Mouse (Mus musculus) heart, postnatal 0 days (tissue): ENCODE measurements at regions not wholly inside any gene's neighbourhood (a gene's known extent, or its start where the extent isn't known, plus 50 kb on each side); places are given as distances from the start of the nearest gene placed in this dataset.

Experiments used
- ATAC-seq: fragments of 200-750 bp; cut with Nextera tagmentation; 2 replicates; pipeline ENCODE4 v1.8.0; 2017; ENCODE audit warnings: low read depth, moderate number of reproducible peaks, moderate library complexity; ENCODE audit not compliant: insufficient read depth
- DNase-seq: peaks from one replicate; pipeline ENCODE4 v3.0.0-alpha.2; 2016; ENCODE audit warnings: low spot score
- H3K27ac ChIP-seq: fragments of 300-500 bp; sonication (generic); 2 replicates; pipeline ENCODE4 v1.5.1; 2014; ENCODE audit warnings: low read depth, mild to moderate bottlenecking
- H3K27me3 ChIP-seq: fragments of 300-500 bp; sonication (generic); 2 replicates; pipeline ENCODE4 v1.6.1; 2014; ENCODE audit warnings: low read length, mixed read lengths; ENCODE audit not compliant: control insufficient read depth, insufficient read depth
- H3K36me3 ChIP-seq: fragments of 300-500 bp; sonication (generic); replicated peaks from 2 replicates; pipeline ENCODE4 v1.6.1; 2014; ENCODE audit warnings: low read length, mixed read lengths; ENCODE audit not compliant: control insufficient read depth, insufficient read depth
- H3K4me1 ChIP-seq: fragments of 300-500 bp; sonication (generic); 2 replicates; pipeline ENCODE4 v1.6.1; 2014; ENCODE audit warnings: antibody characterized with exemption; ENCODE audit not compliant: control insufficient read depth, insufficient read depth
- H3K4me2 ChIP-seq: fragments of 300-500 bp; sonication (generic); 2 replicates; pipeline ENCODE4 v1.6.1; 2014; ENCODE audit warnings: low read depth, mild to moderate bottlenecking, low read length, moderate library complexity
- H3K4me3 ChIP-seq: fragments of 300-500 bp; sonication (generic); 2 replicates; pipeline ENCODE4 v1.5.1; 2014; ENCODE audit warnings: low read depth, low read length
- H3K9ac ChIP-seq: fragments of 300-500 bp; sonication (generic); replicated peaks from 2 replicates; pipeline ENCODE4 v1.6.1; 2014; ENCODE audit warnings: low read depth, low read length, mixed read lengths
- H3K9me3 ChIP-seq: fragments of 300-500 bp; sonication (generic); replicated peaks from 2 replicates; pipeline ENCODE4 v1.6.1; 2016; ENCODE audit warnings: low read length; ENCODE audit not compliant: control insufficient read depth
- CTCF ChIP-seq: IDR thresholded peaks from 2 replicates; pipeline ENCODE4 v1.5.1; 2016; ENCODE audit warnings: antibody characterized with exemption, control low read depth, low read depth
- EP300 ChIP-seq: IDR thresholded peaks from 2 replicates; pipeline ENCODE4 v1.6.1; 2016; ENCODE audit warnings: antibody characterized with exemption, low read depth
- WGBS: fragments of 180-500 bp; shearing (Covaris S2); extraction: QIAGEN DNeasy Blood & Tissue Kit; methylation state at CpG from one replicate; pipeline ENCODE4 v1.1.7; 2014; 5-methylcytosine and 5-hydroxymethylcytosine counted together

- WGBS, result 28% methylated on average over 29 of the region's 29 CpGs
- Histone ChIP-seq H3K36me3 (no peaks in the 10 kb centered on the region), H3K4me2 (peak overlapping the region; percentile 57), H3K9ac (peak overlapping the region; percentile 47; the same call in 1 of the 2 replicates), H3K9me3 (no peaks in the 10 kb centered on the region), H3K27ac (no peak overlapping the region), H3K4me1 (no peaks in the 10 kb centered on the region), H3K4me3 (peak overlapping the region; percentile 47), H3K27me3 (0 out of 2 replicates have a peak, but pooled peaks cover 5% of the 10 kb centered on the region)
- TF ChIP-seq CTCF (peak; percentile 76), EP300 (no peak)
- DNase-seq (peak; percentile 58), ATAC-seq (no peak)
Observed at GRCm38 (mm10) chr2:10825278-10826133, 346.4 kb upstream of the Prkcq start.

DNA sequence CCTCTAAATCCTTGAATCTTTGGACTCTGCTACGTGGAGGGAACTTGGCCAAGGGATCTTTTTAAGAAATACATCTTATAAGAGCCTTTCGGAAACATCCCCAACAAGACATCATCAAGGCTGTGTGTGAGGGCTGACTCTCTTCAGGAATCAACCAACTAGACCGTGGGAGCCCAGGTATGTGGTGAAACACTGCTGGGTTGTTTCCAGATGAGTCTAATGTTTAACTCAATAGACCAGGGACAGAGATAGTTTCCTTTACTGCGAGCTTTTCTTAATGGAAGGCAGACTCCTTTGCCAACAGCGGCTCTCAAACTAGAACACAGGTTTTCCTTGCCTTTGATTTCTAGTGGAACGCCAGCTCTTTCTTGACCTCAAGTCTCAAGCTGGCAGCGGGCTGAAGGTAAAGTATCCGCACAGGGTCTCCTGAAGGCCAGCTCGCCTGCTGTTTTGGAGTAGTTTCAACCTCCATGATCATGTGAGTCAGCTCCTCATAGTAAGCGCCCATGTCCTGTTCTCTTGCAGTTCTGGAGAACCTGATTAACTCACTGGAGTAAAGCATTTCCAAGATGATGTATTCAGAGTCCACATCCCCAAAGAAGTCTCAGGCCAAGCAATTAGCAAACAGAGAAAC lies 345.7 kb upstream of the Prkcq start:
- Histone ChIP-seq H3K4me2 (peak overlapping the region; percentile 57), H3K4me3 (peak overlapping the region; percentile 47), H3K36me3 (no peaks in the 10 kb centered on the region), H3K4me1 (no peaks in the 10 kb centered on the region), H3K27ac (no peak overlapping the region), H3K9me3 (no peaks in the 10 kb centered on the region), H3K9ac (peak overlapping the region; percentile 47; the same call in 1 of the 2 replicates), H3K27me3 (0 out of 2 replicates have a peak, but pooled peaks cover 5% of the 10 kb centered on the region)
- 73% methylated on average over 10 of the region's 10 CpGs for WGBS
- ATAC-seq, result no peak
- no peak for DNase-seq
- TF ChIP-seq EP300 (no peak), CTCF (no peak)

DNA sequence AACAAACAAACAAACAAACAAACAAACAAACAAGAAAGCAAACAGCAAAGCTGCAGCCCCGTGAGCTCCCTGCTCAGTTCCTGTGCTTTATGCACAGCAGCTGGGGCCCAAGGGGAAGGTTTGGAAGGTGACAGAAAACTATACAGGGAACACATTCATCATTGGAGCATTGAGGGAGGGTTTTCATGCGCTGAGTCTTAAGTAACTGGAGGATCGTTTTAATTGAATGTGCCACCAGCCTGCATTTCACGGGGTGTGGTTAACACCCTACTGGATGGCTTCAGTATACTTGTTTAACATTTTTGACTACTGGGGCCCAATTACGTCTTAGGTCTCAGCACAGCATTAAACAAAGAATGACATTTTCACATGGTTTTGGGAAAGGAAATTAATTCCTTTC lies 331.9 kb upstream of the Prkcq start:
- H3K36me3 ChIP-seq, result no peaks in the 10 kb centered on the region
- 0 out of 2 replicates have a peak, but pooled peaks cover 9% of the 10 kb centered on the region for H3K9me3 ChIP-seq
- H3K9ac ChIP-seq, result no peak overlapping the region
- no peak overlapping the region for H3K27ac ChIP-seq
- H3K4me1 ChIP-seq, result no peaks in the 10 kb centered on the region
- WGBS, result 73% methylated on average over 5 of the region's 5 CpGs
- no peak overlapping the region for H3K4me2 ChIP-seq
- TF ChIP-seq EP300 (no peak), CTCF (no peak)
- ATAC-seq (no peak), DNase-seq (no peak)
- H3K27me3 ChIP-seq, result no peaks in the 10 kb centered on the region
- no peak overlapping the region for H3K4me3 ChIP-seq

DNA sequence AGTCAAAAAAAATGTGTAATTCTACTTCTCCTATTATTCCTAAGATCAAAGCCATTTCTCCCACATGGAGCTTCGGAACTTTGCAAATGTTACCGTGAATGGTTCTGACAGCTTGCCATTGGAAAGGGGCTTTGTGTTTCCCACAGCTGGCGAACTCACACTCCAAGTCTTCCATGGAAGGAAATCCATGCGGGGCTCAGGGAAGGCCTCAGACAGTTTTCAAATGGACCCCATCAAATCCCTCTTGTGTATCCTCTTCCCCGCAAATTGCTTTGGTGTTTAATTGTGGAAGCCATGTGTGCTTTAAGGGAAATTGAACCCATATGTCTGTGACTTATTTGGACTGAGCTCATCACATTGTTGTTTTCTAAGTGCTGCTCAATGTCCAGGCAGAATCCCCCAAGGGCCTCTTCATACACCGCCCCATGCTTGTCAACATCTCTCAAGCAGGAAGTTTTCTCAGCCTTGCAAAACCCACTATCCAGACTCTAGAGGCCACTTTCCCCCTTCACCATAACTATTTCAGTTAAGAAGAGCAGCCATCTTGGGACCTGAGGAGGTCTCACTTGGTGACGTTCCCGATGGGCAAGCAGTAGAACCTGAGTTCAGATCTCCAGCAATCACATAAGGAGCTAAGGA lies 310.1 kb upstream of the Prkcq start:
- no peak overlapping the region for H3K27ac ChIP-seq
- H3K27me3 ChIP-seq, result no peaks in the 10 kb centered on the region
- no peak overlapping the region for H3K4me2 ChIP-seq
- H3K9ac ChIP-seq, result no peak overlapping the region
- H3K4me3 ChIP-seq, result no peak overlapping the region
- DNase-seq, result no peak
- no peak for ATAC-seq
- H3K36me3 ChIP-seq, result no peaks in the 10 kb centered on the region
- 80% methylated on average over 8 of the region's 8 CpGs for WGBS
- TF ChIP-seq CTCF (no peak), EP300 (no peak)
- H3K4me1 ChIP-seq, result no peaks in the 10 kb centered on the region
- H3K9me3 ChIP-seq, result no peaks in the 10 kb centered on the region

- no peak overlapping the region for H3K4me2 ChIP-seq
- TF ChIP-seq EP300 (no peak), CTCF (no peak)
- H3K9ac ChIP-seq, result no peak overlapping the region
- no peak overlapping the region for H3K4me3 ChIP-seq
- WGBS, result 73% methylated on average over 2 of the region's 2 CpGs
- no peaks in the 10 kb centered on the region for H3K4me1 ChIP-seq
- no peak for DNase-seq
- no peaks in the 10 kb centered on the region for H3K9me3 ChIP-seq
- no peak overlapping the region for H3K27ac ChIP-seq
- no peak for ATAC-seq
- H3K36me3 ChIP-seq, result no peaks in the 10 kb centered on the region
- no peaks in the 10 kb centered on the region for H3K27me3 ChIP-seq
Observed at GRCm38 (mm10) chr2:10864451-10864850, 307.5 kb upstream of the Prkcq start.
